Mouse (Mus musculus) kidney, postnatal 10 days (tissue): ENCODE measurements at regions not wholly inside any gene's neighbourhood (a gene's known extent, or its start where the extent isn't known, plus 50 kb on each side); places are given as distances from the start of the nearest gene placed in this dataset.
A peak's percentile ranks its signal among the peaks of the same experiment; 100 is the strongest.

Experiments used
- DNase-seq: peaks from one replicate; pipeline ENCODE4 v3.0.0; 2021; ENCODE audit warnings: mixed read lengths

DNA sequence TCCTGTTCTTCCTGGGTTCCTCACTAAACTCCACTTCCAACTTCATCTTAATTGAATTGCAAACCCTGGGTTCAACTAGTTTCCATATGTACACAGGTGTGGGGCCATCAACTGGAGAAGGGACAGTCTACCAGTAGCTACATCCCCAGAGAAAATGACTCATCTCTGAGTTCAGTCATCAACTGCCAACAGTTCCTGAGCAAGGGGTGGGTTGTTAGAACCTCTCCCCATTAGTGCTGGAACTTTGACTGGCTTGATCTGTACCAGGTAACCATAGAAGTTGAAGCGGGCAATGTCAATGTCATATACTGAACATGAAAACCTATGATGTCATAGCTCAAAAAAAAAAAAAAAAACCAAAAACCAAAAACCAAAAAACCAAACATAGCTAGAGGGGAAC is 69.8 kb downstream of the Gm21750 start:
- no peak for DNase-seq

- no peak for DNase-seq
Measured at GRCm38 (mm10) chr14:73732161-73732560, 71.1 kb downstream of the Gm21750 start.

DNA sequence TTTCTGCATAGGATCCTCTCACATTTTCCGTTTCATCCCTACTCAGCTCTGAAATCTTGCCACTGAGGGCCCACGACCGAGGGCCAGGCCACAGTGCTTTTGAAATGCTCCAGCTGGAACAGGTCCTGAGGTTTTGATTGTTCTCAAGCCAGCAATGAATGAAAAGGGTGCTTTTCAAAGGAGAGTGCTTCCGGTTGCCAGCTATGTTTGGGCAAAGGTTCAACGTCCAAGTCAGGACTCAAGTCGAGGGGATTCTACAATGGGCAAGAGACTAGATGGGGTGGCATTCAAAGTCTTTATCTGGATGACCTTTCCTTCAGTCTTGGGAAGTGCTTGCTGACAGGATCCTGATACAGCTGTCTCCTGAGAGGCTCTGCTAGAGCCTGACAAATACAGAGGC is 89.8 kb downstream of the Gm21750 start:
- no peak for DNase-seq

GRCm38 (mm10) chr14:73759986-73760385 is 99.0 kb downstream of the Gm21750 start:
- no peak for DNase-seq

- no peak for DNase-seq
Measured at GRCm38 (mm10) chr14:73772964-73773363, 111.9 kb downstream of the Gm21750 start.

DNA sequence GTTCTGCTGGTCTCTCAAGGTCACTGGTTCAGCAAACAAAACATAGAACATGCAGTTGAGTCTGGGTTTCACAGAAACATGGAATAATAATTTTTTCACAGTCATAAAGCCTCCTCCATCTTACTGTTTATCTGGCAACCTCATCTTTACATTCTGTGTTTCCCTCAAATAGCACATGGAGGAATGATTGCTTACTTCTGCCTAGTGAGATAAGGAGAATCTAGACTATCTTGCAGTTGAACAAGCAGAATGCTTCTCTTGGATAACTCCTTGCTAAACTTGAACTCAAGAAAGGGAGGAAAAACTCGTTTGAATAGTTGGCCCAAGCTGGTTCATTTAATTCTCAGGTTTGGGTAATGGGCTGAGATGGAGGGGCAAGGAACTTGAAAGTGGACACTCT is 112.8 kb downstream of the Gm21750 start:
- DNase-seq = no peak

- DNase-seq = peak; percentile 70
Measured at GRCm38 (mm10) chr14:73776066-73776465, 115.0 kb downstream of the Gm21750 start.

- DNase-seq = no peak
Measured at GRCm38 (mm10) chr14:73807169-73807568, 146.1 kb downstream of the Gm21750 start.

DNA sequence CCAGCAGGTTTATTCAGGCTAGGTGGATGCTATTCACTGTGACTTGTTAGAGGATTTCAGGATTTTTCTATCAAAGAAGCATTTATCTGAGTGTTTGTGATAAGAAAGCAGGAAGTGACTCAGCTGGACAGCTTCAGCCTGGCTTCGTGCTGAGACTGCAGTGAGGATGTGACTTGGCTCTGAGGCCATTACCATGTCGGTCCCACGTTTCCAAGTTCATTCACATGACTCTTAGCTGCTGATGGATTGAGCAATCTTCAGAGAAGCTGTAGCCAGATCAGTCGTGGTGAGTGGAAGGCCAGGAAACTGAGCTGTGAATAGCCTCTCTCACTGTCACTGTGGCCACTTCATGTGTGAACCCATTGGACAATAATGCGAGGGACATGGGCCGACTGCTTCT is 177.9 kb downstream of the Gm21750 start:
- peak; percentile 17 for DNase-seq

- DNase-seq = peak; percentile 16
Measured at GRCm38 (mm10) chr14:73861782-73862181, 200.8 kb downstream of the Gm21750 start.

DNA sequence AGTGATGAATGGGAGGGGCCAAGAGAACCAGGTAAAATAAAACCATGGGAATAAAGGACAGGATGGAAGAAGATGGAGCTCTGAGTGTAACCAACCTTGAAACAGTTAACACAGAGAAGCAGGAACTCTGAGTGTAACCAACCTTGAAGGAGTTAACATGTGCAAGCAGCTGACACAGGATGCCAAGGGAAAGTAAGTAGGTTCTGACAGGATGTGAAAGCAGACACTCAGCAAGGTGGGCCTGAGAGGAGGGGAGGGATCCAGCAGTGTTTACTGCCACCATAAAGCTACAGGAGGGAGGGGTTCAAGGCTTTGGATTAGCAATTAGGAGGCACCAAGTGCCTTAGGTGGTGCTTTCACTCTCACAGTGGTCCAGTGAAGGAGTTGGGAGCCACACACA is 213.3 kb downstream of the Gm21750 start:
- no peak for DNase-seq

GRCm38 (mm10) chr14:73875916-73876315 is 214.9 kb downstream of the Gm21750 start:
- no peak for DNase-seq

- DNase-seq = no peak
Measured at GRCm38 (mm10) chr14:73878267-73878666, 217.2 kb downstream of the Gm21750 start.

DNA sequence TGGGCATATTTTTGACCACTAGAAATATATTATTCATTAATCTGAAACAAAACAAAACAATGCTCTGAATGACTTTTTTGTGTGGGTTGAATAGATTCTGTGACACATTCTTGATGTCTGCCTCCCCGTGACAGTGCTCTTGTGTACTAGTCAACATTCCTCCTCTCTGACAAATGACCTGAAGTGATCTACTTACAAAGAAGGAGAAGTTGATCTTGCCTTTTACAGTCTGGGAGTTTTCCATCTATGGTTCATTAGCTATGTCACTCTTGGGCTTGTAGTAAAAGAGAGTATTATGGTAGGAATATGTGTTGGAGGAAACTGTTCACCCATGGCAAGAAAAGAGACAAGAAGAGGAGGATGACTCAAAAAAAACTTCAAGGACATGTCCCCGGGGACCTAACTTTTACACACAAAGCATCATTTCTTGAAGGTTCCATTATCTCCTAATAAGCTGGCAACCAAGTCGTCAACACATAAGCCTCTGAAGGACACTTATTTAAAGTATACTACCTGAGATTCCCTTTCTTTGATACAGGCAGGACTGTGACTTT is 217.9 kb downstream of the Gm21750 start:
- DNase-seq = no peak

- DNase-seq = no peak
Measured at GRCm38 (mm10) chr14:73891451-73891850, 230.4 kb downstream of the Gm21750 start.

DNA sequence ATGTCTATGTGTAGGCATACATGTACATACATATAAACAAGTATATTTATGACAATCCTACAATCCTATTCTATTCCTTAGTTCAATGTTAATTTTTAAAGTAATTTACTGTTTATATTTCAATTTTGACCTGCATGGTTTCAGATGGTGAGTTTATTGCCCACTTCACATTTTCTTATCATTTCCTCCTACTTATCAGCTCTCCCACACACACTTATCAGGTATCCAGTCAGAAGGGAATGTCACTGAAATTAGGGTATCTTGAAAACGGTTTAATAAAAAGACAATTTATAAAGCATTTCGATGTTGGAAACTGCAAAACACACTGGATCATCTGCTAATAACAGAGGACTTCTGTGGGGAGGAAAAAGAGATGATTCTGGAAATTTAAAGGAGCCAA is 233.8 kb downstream of the Gm21750 start:
- no peak for DNase-seq

- no peak for DNase-seq
Measured at GRCm38 (mm10) chr14:73895266-73895665, 234.2 kb downstream of the Gm21750 start.

DNA sequence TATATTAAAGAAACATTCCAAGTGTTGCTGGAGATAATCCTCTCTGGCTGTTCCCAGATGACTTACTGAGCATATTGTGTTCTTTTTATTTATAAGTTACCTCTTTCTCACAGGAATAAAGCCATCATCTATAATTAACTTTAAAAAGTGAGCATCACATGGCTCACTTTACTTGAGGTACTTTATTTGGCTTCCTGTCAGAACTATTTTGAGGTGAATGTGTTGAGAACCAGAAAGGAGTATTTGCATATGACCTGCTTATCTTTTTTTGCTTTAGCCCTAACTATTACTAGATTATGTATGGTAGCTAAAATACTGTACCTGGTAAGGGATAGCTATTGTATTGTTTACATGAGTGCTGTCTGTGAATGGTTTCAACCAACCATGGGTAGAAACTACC is 238.1 kb downstream of the Gm21750 start:
- no peak for DNase-seq

- no peak for DNase-seq
Measured at GRCm38 (mm10) chr14:73902085-73902713, 241.2 kb downstream of the Gm21750 start.

DNA sequence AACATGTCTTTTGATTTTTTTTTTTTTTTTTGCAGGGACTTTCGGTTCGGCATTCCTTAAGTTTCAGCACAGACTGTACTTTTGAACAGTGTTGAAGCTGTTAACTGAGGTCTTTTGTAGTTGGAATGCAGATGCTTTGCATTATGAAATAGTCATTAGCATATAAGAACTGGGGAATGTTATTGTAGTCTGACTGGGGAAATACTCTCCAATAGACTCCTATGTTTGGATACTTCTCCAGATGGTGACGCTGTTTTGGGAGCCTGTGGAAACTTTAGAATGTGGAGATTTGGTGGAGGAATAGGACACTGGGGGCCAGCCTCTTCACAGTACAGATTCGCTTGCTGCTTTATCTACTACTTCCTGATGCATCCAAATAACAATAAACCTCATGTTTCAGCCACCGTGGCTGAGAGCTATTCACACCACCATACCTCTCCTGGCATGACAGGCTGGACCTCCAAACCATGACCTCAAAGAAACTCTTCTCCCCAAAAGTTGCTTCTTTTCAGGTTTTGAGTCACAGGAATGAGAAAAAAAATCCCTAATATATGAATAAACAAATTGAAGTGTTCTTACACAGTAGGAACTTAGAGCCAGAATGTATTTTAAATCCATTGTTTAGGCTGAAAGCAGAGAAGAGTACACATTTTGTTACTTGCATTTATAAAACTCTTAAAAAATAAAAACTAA is 252.9 kb downstream of the Gm21750 start:
- DNase-seq = no peak

DNA sequence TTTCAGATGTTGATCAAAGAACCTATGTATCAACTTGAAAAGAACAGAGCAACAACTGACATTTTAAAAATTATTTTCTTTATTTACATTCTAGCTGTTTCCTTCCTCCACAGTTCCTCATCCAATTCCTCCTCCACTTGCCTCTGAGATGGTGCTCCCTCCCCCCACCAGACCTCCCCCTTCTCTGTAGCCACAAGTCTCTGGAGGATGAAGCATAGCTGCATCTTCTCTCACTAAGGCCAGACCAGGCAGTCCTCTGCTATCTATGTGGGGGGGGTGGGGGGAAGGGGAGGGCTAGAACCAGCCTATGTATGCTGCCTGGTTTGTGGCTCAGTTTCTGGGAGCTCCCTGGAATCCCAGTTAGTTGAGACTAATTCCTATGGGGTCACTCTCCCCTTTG is 255.0 kb downstream of the Gm21750 start:
- DNase-seq = no peak

DNA sequence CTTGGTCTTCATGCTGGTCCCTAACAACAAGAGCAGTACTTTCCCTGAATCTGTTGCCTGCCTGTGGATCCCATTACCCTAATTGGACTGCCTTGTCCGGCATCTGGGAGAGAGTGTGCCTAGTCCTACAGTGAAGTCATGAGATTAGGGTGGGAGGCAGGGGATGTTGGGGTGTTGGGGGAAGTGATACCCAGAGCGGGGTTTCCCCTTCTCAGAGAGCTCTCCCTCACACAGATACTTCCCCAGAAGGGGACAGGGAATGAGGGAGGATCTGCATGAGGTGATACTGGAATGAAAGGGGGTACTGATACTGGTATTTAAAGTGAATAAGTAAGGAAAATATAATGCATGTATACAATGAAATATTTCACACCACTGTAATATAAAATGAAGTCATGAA is 270.1 kb downstream of the Gm21750 start:
- DNase-seq = no peak

DNA sequence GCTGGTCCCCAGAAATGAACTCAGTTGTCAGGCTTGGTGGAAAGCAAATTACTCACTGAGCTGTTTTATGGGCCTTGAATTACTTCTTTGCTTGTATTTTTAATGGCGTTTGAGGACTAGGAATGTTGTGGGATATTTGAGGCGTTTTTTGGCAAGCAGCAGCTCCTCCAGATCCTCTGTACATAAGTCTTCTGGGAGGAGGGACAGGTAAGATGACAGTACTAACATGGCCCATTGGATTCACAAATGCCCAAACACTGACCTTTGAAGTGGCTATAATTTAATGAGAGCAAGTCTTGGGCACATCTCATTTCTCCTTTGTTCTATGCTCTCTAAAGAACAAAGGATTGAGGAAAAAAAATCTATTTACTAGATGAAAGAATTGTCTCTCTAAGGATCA is 286.3 kb downstream of the Gm21750 start:
- no peak for DNase-seq

- DNase-seq = no peak
Measured at GRCm38 (mm10) chr14:73952511-73952910, 291.5 kb downstream of the Gm21750 start.

DNA sequence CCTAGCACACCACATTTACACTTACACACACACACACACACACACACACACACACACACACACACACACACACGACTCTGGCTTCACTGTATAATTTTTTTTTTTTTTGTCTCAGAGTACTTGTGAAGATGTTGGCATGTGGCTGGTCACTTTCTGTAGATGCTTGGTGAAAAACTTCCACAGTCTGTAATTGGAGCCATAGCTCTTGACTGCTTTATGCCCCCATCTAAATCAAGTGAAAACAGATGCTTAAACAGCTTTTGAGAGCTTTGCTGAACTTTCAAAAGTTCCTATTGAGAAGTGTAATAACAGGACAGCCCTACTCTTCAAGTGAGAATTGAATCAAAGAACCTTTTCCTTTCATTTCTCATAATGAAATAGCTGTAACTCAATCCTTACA is 317.7 kb downstream of the Gm21750 start:
- no peak for DNase-seq
